Mouse (Mus musculus) left cerebral cortex, postnatal 10 days (tissue): Measurements from ENCODE around the gene Etv1. TPM values are rescaled to one million over a fixed set of nuclear protein-coding genes. Genes with fewer than 3 reads are reported as not detected.
"Not testable (repeated sequence)": the region's sequence is repeated elsewhere in the genome, so short reads cannot be mapped to it uniquely, and the experiment has no call there.

Experiments
- DNase-seq, 2 experiments: peaks; one replicate each; pipeline ENCODE4 v3.0.0; 2021 to 2022; ENCODE audit warnings: low spot score in 2 of 2, mixed read lengths in 1 of 2; ENCODE audit errors: extremely low spot score in 1 of 2
- intact Hi-C: fragments of 180-260 bp; cut with DNase I; formaldehyde crosslinking; loops from one replicate; pipeline ENCODE4 v1.15.1; 2025
- total RNA-seq, 2 experiments: library from RNA; stranded (reverse); gene quantifications; 2 replicates each; pipeline ENCODE4 v1.2.3; 2021

Gene Etv1
- total RNA-seq, 2 experiments from 2014 or later, result 64.3 to 67.3 TPM

GRCm38 (mm10) chr12:38807031-38807430 lies 27.9 kb downstream of the Etv1 start:
- no peak for DNase-seq
- intact Hi-C loops, result no loop called here

GRCm38 (mm10) chr12:38812392-38812791 lies 33.2 kb downstream of the Etv1 start:
- intact Hi-C loops, result no loop called here
- DNase-seq, result no peak

- no peak for DNase-seq
- intact Hi-C loops, result no loop called here
Measured at GRCm38 (mm10) chr12:38814010-38814786, 35.0 kb downstream of the Etv1 start.

- intact Hi-C loops, result no loop called here
- no peak for DNase-seq
Measured at GRCm38 (mm10) chr12:38816235-38816634, 37.1 kb downstream of the Etv1 start.

- DNase-seq, result no peak
Measured at GRCm38 (mm10) chr12:38818320-38818719, 39.1 kb downstream of the Etv1 start.

GRCm38 (mm10) chr12:38820642-38821041 lies 41.5 kb downstream of the Etv1 start:
- no peak for DNase-seq
- intact Hi-C loops, result no loop called here

More at GRCm38 (mm10) chr12:38818320-38818719, 39.1 kb downstream of the Etv1 start:
- intact Hi-C loops, result no loop called here

- intact Hi-C loops, result no loop called here
- DNase-seq, result no peak
Measured at GRCm38 (mm10) chr12:38824405-38824804, 45.2 kb downstream of the Etv1 start.

- intact Hi-C loops, result no loop called here
- no peak for DNase-seq
Measured at GRCm38 (mm10) chr12:38832981-38833380, 53.8 kb downstream of the Etv1 start.

- intact Hi-C loops, result no loop called here
- DNase-seq, result no peak
Measured at GRCm38 (mm10) chr12:38834581-38834980, 55.4 kb downstream of the Etv1 start.

- DNase-seq, intact Hi-C loops: not testable (repeated sequence)
Measured at GRCm38 (mm10) chr12:38834986-38835385, 55.8 kb downstream of the Etv1 start.

- no peak for DNase-seq
- intact Hi-C loops, result no loop called here
Measured at GRCm38 (mm10) chr12:38843801-38844295, 64.7 kb downstream of the Etv1 start.

GRCm38 (mm10) chr12:38847500-38848261 lies 68.5 kb downstream of the Etv1 start:
- intact Hi-C loops, result no loop called here
- DNase-seq, result no peak

GRCm38 (mm10) chr12:38849994-38850393 lies 70.8 kb downstream of the Etv1 start:
- intact Hi-C loops, result no loop called here
- no peak for DNase-seq

GRCm38 (mm10) chr12:38854274-38854673 lies 75.1 kb downstream of the Etv1 start:
- DNase-seq, result no peak
- intact Hi-C loops, result no loop called here

- intact Hi-C loops, result no loop called here
- no peak for DNase-seq
Measured at GRCm38 (mm10) chr12:38854751-38855150, 75.6 kb downstream of the Etv1 start.

- intact Hi-C loops, result no loop called here
- no peak for DNase-seq
Measured at GRCm38 (mm10) chr12:38859675-38860074, 80.5 kb downstream of the Etv1 start.

GRCm38 (mm10) chr12:38860168-38861115 lies 81.3 kb downstream of the Etv1 start:
- DNase-seq, result no peak
- intact Hi-C loops, result no loop called here

GRCm38 (mm10) chr12:38863395-38863794 lies 84.2 kb downstream of the Etv1 start:
- intact Hi-C loops, result no loop called here
- DNase-seq, result no peak
